Mouse (Mus musculus): Measurements from ENCODE around the gene Car10. TPM values are rescaled to one million over a fixed set of nuclear protein-coding genes. Genes with fewer than 3 reads are reported as not detected.

The Car10 gene
- polyA plus RNA-seq, 1 experiment = not detected

DNA sequence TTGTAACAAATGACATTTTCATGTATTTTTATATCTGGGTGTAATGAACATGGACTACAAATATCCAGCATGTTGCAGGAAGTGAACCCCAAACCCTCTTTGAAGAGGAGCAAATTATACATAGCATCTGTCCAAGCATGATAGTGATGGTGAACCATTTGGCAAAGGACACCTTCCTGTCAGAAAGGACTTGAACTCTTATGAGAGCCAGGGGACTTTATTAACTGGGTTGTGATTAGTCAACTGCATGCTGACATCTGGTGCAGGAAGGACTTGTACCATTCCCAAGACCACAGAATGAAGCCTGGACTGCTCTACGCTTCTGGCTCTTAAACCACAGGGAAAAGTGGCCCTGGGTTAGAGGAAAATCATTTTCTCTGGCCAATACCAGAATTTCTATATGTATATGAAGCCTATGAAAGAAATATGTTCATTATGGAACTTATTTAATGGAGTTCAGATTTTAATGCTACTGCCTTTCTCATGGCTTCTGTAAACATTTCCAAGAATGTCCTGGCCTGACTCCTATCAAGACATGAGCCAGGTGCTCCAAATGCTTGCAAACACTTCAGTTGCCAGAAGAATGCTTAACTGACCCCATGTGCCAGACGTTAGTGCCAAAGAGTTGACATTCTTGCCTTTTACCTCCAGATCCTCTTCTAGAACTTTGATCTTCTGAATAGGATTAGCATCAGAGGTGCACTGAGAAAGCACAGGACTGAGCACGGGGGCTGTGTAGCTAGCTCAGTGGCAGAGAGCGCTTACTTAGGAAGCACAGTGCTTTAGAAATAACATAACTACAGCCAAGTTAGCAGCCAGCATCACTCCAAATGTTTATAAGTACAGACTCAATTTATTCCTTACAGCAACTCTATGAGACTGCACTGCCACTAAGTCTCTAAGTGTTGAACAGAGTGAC is 337.4 kb downstream of the Car10 start:
- no peak for TF ChIP-seq CTCF (IDR thresholded peaks at IDR 0.05; ENCODE audit: low read depth, low read length)
- TF ChIP-seq POLR2A (IDR thresholded peaks at IDR 0.05; ENCODE audit: borderline replicate concordance, low read depth, low read length) = no peak
- Histone ChIP-seq H3K4me1 (ENCODE audit: control insufficient read depth, insufficient read depth, low read length) (no peaks in the 10 kb centered on the region), H3K4me3 (ENCODE audit: insufficient read depth, low read length) (no peak overlapping the region), H3K27ac (ENCODE audit: insufficient read depth, low read depth, low read length) (no peak overlapping the region)

DNA sequence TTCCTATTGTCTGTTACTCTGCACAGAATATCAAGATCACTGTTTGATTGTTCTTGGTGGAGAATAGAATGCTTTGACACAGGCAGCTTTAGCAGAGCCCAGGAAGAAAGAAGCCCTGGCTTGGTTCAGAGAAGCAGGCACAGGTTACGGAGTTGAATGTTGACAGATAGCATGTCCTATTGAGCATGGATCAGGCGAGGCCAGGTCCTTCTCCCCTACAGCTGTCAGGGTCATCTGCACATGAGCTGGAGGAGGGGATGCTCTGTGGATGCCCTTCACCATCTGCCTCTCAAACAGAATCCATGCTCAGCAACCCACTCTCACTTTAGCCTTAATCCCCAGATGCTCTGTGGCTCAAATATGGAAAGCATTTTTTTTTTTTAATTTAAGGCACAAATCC is 339.1 kb downstream of the Car10 start:
- Histone ChIP-seq H3K4me1 (ENCODE audit: control insufficient read depth, insufficient read depth, low read length) (no peaks in the 10 kb centered on the region), H3K4me3 (ENCODE audit: insufficient read depth, low read length) (no peak overlapping the region), H3K27ac (ENCODE audit: insufficient read depth, low read depth, low read length) (no peak overlapping the region)
- no peak for TF ChIP-seq POLR2A (IDR thresholded peaks at IDR 0.05; ENCODE audit: borderline replicate concordance, low read depth, low read length)
- no peak for TF ChIP-seq CTCF (IDR thresholded peaks at IDR 0.05; ENCODE audit: low read depth, low read length)

DNA sequence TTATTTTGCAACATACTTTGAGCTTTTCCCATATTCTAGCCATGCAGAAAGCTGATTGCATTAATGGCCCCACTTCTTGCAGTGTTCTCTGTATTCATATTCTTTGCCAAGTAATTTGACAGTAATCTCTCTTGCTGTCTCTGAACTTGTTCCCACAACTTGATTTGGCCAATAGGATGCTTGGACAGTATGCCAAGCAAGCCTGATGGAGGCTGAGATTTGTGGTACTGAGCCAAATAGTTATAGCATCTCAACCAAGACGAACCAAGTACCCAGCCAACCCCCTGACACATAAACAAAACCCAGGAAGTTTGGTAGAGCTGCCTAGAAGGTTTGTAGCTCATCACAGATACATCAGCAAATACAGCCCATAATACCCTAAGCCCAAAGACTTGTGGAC is 342.6 kb downstream of the Car10 start:
- TF ChIP-seq POLR2A (IDR thresholded peaks at IDR 0.05; ENCODE audit: borderline replicate concordance, low read depth, low read length) (no peak), CTCF (IDR thresholded peaks at IDR 0.05; ENCODE audit: low read depth, low read length) (no peak)
- H3K4me3 ChIP-seq (ENCODE audit: insufficient read depth, low read length) = no peak overlapping the region
- no peak overlapping the region for H3K27ac ChIP-seq (ENCODE audit: insufficient read depth, low read depth, low read length)

DNA sequence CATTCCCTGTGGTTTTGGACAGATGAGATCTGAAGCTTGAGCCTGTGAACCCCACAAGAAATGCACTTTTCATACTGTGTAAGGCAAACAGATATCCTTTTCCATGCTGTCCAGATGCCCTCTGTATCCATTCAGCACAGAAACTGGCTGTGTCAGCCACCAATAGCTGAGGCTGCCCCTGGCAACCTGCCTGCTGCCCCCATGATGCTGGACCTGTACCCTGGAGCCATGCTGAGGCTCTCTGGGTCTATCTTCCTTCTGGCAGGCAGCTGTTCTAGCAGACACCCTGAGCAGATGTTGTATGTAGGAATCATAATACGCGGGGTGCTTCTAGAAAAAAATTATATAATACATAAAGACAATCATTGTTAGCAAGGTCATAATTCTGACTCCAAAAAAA is 345.9 kb downstream of the Car10 start:
- Histone ChIP-seq H3K4me3 (ENCODE audit: insufficient read depth, low read length) (no peak overlapping the region), H3K27ac (ENCODE audit: insufficient read depth, low read depth, low read length) (no peak overlapping the region), H3K4me1 (ENCODE audit: control insufficient read depth, insufficient read depth, low read length) (no peaks in the 10 kb centered on the region)
- no peak for TF ChIP-seq POLR2A (IDR thresholded peaks at IDR 0.05; ENCODE audit: borderline replicate concordance, low read depth, low read length)
- TF ChIP-seq CTCF (IDR thresholded peaks at IDR 0.05; ENCODE audit: low read depth, low read length) = no peak

More for the DNA sequence above, 342.6 kb downstream of the Car10 start:
- H3K4me1 ChIP-seq (ENCODE audit: control insufficient read depth, insufficient read depth, low read length) = no peaks in the 10 kb centered on the region

GRCm38 (mm10) chr11:93444741-93445140 is 346.9 kb downstream of the Car10 start:
- Histone ChIP-seq H3K4me3 (ENCODE audit: insufficient read depth, low read length) (no peak overlapping the region), H3K27ac (ENCODE audit: insufficient read depth, low read depth, low read length) (no peak overlapping the region), H3K4me1 (ENCODE audit: control insufficient read depth, insufficient read depth, low read length) (no peaks in the 10 kb centered on the region)
- TF ChIP-seq POLR2A (IDR thresholded peaks at IDR 0.05; ENCODE audit: borderline replicate concordance, low read depth, low read length) (no peak), CTCF (IDR thresholded peaks at IDR 0.05; ENCODE audit: low read depth, low read length) (no peak)

GRCm38 (mm10) chr11:93447566-93447965 is 349.7 kb downstream of the Car10 start:
- Histone ChIP-seq H3K27ac (ENCODE audit: insufficient read depth, low read depth, low read length) (no peak overlapping the region), H3K4me3 (ENCODE audit: insufficient read depth, low read length) (no peak overlapping the region), H3K4me1 (ENCODE audit: control insufficient read depth, insufficient read depth, low read length) (no peaks in the 10 kb centered on the region)
- no peak for TF ChIP-seq POLR2A (IDR thresholded peaks at IDR 0.05; ENCODE audit: borderline replicate concordance, low read depth, low read length)
- no peak for TF ChIP-seq CTCF (IDR thresholded peaks at IDR 0.05; ENCODE audit: low read depth, low read length)

DNA sequence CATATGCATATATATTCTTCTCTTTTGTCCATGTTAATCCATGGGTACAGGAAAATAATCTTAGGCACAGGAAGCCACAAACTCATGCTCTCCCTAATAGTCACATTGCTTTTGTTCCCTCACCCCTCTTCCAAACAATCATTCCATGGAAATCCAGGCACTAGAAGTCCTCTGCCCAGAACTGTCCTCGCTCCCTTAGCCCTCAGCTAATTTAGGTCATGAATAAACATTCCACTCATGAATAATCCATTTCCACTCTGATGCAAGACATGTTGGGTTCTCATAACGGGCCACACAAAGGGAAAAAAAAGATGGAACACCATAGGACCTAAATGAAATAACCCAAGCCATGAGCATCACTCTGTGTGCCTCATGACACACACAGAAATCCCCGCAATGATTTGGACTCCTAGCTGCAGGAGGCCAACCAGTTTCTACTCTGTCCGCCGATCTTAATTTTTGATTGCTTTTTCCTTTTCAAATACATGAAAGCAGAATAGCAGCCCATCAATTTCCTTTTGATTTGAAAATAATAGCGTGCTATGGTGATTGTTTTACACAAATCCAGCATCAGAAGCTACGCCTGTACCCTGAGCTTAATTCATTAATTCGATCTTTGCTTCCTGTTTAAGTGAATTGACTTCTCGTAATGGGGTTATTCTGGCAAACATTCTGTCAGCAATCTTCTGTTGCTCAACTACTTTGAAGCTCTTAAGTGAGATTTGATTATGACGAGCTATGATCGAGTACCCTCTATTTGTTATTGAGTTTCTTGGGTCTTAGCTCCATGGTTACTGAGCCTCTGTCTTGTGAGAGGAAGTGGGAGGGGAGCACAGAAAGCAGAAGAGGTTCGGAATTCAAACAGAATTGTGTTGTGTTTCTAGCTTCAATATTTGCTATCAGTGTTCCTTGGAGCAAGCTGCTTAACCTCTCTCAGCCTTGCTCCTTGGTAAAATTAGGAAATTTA is 350.7 kb downstream of the Car10 start:
- H3K4me1 ChIP-seq (ENCODE audit: control insufficient read depth, insufficient read depth, low read length) = no peaks in the 10 kb centered on the region

GRCm38 (mm10) chr11:93450535-93450934 is 352.7 kb downstream of the Car10 start:
- H3K27ac ChIP-seq (ENCODE audit: insufficient read depth, low read depth, low read length) = no peak overlapping the region
- H3K4me3 ChIP-seq (ENCODE audit: insufficient read depth, low read length) = no peak overlapping the region
- H3K4me1 ChIP-seq (ENCODE audit: control insufficient read depth, insufficient read depth, low read length) = no peaks in the 10 kb centered on the region
- TF ChIP-seq CTCF (IDR thresholded peaks at IDR 0.05; ENCODE audit: low read depth, low read length) = no peak
- no peak for TF ChIP-seq POLR2A (IDR thresholded peaks at IDR 0.05; ENCODE audit: borderline replicate concordance, low read depth, low read length)

More for the DNA sequence above, 350.7 kb downstream of the Car10 start:
- no peak overlapping the region for H3K27ac ChIP-seq (ENCODE audit: insufficient read depth, low read depth, low read length)
- TF ChIP-seq POLR2A (IDR thresholded peaks at IDR 0.05; ENCODE audit: borderline replicate concordance, low read depth, low read length) (no peak), CTCF (IDR thresholded peaks at IDR 0.05; ENCODE audit: low read depth, low read length) (no peak)
- no peak overlapping the region for H3K4me3 ChIP-seq (ENCODE audit: insufficient read depth, low read length)

DNA sequence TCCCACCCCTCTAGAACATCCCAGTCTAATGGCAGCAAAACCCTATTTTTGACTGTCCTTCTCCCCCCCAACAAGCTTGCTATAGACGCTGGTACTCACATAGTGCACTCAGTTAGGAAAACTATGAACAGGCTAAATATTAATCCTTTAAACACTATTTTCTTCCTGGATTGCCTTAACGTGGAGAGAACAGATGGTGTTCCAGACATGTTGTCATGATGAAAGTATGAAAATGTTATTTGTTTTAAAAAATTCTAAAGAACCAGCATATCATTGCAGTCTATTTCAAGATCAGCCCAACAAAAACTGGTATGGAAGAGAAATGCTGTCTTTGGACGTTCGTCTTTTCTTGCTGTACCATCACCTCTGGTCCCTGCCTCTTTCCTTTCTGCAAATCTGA is 368.4 kb downstream of the Car10 start:
- Histone ChIP-seq H3K27ac (ENCODE audit: insufficient read depth, low read depth, low read length) (no peak overlapping the region), H3K4me1 (ENCODE audit: control insufficient read depth, insufficient read depth, low read length) (no peaks in the 10 kb centered on the region), H3K4me3 (ENCODE audit: insufficient read depth, low read length) (no peak overlapping the region)
- TF ChIP-seq POLR2A (IDR thresholded peaks at IDR 0.05; ENCODE audit: borderline replicate concordance, low read depth, low read length) (no peak), CTCF (IDR thresholded peaks at IDR 0.05; ENCODE audit: low read depth, low read length) (no peak)

All from bone marrow macrophage, adult 2 months (primary cell).